Mouse (Mus musculus) spleen, postnatal 4 days (tissue): ENCODE data around the gene Ift43.

Source experiments
- DNase-seq, 2 experiments: peaks; one replicate each; pipeline ENCODE4 v3.0.0; 2022; ENCODE audit warnings: low spot score in 2 of 2

Gene Ift43

GRCm38 (mm10) chr12:86174369-86174768 lies 92.0 kb downstream of the Ift43 start:
- no peak for DNase-seq

- no peak for DNase-seq
Measured at GRCm38 (mm10) chr12:86175476-86175942, 93.2 kb downstream of the Ift43 start.

DNA sequence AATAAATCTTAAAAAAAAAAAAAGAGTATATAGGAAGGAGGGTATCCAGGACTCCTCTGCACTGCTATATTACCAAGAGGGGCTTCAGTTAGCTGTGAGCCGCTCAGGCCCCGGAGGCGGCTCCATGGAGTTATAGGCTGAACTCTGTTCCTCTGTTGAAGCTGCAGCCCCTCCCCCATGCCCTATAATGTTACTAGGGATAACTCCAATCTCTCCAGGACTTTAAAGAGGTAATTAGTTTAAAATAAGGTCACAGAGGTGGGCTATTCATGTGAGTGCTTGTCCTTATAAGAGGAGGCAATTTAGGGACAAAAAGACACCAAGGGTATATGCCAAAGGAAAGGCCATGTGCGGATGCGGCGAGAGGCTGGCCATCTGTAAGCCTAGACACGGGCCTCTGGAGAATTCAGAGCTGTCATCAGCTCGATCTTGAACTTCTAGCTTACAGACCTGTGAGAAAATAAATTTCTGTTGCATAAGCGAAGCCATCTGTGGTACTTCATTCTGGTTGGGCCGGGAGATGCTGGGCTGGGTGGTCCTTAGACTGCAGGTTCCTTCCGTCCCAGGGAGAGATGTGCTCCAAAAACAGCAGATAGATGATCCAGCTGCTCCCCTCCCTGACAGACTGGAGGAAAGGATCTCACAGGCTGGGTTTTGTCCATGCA lies 94.5 kb downstream of the Ift43 start:
- DNase-seq, result no peak

DNA sequence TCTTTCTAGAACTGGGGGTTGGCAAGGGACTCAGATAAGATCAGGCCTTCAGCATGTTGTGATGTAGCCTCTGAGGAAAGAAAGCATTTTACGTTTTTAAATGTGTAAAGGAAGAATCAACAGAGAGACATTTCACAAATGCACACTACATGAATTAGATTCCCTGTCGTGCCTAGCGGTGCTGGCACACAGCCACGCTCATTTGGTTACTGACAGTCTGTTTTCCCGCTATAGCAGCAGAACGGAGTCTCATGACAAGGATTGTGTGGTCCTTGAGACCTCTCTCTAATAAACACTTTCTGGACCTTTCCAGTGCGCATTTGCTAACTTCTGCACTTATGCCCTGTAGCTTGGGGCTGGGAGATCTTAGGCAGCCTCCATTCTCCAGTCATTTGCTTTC lies 96.9 kb downstream of the Ift43 start:
- no peak for DNase-seq

- DNase-seq, result no peak
Measured at GRCm38 (mm10) chr12:86181320-86181751, 99.0 kb downstream of the Ift43 start.

GRCm38 (mm10) chr12:86181879-86182278 lies 99.5 kb downstream of the Ift43 start:
- no peak for DNase-seq

DNA sequence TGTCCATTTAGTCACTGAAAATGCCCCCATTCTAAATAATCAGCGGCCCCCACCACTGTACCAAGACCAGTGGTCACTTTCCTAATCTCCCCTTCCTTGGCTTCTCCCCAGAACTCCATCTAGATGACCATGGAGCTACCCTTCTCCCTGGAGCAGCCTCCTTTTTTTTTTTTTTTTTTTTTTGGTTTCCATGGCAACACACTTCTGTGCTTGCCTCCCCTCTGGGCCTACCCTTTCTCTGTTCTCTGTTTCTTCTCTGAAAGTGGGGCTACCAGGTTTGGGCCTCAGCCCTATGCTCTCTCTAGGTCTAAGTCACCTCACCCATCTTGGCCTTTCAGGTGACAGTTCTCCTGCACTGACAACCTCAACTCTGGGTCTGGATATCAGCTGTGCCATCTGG lies 100.1 kb downstream of the Ift43 start:
- no peak for DNase-seq

- no peak for DNase-seq
Measured at GRCm38 (mm10) chr12:86188161-86188560, 105.8 kb downstream of the Ift43 start.

DNA sequence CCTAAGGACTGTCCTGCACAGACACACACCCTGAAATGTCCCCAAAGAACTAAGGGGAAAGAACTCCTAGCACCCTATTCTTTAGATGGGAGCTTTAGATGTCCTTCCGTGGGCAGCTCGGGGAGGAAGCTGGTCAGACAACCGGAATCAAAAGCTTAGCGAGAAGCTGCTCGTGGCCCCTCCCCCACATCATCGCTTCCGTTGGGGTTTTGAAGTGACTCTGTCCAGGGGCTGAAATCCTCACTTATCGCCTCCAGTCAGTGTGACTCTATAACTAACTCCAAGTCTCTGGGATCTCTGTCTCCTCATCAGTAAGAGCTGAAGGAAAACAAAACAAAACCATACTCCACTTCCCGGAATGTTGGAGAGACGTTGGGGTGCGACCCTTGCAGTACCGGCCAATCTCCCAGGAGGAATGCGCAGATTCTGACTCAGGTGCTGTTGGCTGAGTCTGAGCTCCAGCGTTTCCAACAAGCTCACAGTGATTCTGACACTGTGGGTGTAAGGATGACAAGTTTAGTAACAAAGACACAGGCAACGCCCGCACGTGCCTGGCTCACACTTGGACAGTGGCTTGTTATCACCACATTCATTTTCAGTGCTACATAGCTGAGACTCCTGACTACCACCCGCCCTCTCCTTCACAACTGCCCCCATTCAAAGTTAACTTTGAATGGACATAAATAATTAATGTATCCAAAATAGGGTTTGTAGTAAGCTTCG lies 107.4 kb downstream of the Ift43 start:
- DNase-seq, result no peak

- DNase-seq, result no peak
Measured at GRCm38 (mm10) chr12:86192036-86192449, 109.7 kb downstream of the Ift43 start.

DNA sequence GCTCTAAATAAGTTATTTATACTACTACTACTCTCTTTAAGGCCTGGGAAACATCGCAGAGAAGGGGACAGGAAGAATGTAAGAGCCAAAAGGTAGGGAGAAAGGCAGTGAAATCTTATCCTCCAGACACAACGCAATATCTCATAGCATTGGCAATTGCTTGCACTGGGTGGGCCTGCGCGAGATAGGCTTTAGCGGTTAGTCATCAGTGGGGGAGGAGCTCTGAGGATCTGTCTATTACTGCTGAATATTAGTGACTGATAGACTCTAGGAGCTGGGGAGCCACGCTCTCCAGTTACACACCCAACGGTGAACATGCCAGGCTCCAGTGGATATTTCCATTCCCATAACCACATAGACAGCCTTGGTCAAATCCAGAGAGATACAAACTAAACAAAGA lies 114.6 kb downstream of the Ift43 start:
- no peak for DNase-seq

- DNase-seq, result no peak
Measured at GRCm38 (mm10) chr12:86203443-86204057, 121.2 kb downstream of the Ift43 start.

DNA sequence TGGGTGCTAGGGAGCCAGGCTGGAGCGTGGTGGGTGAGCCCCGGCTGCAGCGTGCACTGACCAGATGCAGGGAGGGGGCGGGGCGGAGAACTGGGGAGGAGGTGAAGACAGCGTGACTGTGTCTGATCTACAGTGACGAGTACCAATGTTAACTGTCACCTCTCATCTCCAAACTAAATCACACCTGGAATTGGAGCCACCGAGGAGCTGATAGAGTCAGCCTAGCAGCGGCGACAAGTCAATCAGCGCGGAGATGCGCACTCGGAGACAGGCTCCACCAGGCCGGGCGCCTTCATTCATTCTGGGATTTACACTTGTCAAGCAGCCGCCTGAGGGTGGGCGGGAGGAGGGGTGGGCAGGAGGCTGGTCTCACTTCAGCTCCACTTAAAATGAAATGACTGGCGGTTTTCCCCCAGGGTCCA lies 128.8 kb downstream of the Ift43 start:
- DNase-seq, result no peak
